In genomic region chr17:35438885-35439284, GRCm38 (mm10) we compare ENCODE assay signal across 8 mouse cellular contexts. TPM values are rescaled to one million over a fixed set of nuclear protein-coding genes. Genes with fewer than 3 reads are reported as not detected.
DNase-seq lines count a peak whose midpoint lies in the region; ATAC-seq and TF ChIP-seq lines count a peak whose summit lies in the region.
"Not testable (repeated sequence)": the region's sequence is repeated elsewhere in the genome, so short reads cannot be mapped to it uniquely, and the experiment has no call there.

TSS of gene H2-Q7 (plus strand) at chr17:35439155.

- H3K4me3 ChIP-seq in forebrain, embryonic 12.5 days (replicated peaks) = peak within 1 kb of the TSS; percentile 43
- H3K4me3 ChIP-seq in heart, embryonic 14.5 days (ENCODE audit: control insufficient read depth in 1 of 2, insufficient read depth in 1 of 2, low read depth in 1 of 2, low read length in 2 of 2) = peak within 1 kb of the TSS; percentile 40 to 43
- peak within 1 kb of the TSS; percentile 49 for H3K4me3 ChIP-seq in kidney, embryonic 16.5 days (ENCODE audit: low read length)
- peak within 1 kb of the TSS; percentile 45 for H3K4me3 ChIP-seq in limb, embryonic 14.5 days (replicated peaks; ENCODE audit: low read length)
- H3K4me3 ChIP-seq in midbrain, embryonic 14.5 days (replicated peaks; ENCODE audit: low read depth, low read length) = peak within 1 kb of the TSS; percentile 42
- peak within 1 kb of the TSS; percentile 87 for H3K4me3 ChIP-seq in small intestine, adult 2 months (ENCODE audit: low read depth, low read length)

- not testable (repeated sequence) for H3K27ac ChIP-seq in forebrain, embryonic 12.5 days; heart, embryonic 14.5 days (replicated peaks in 1 of 2; ENCODE audit: control insufficient read depth in 1 of 2, insufficient read depth in 1 of 2, low read depth in 2 of 2, low read length in 2 of 2); kidney, embryonic 16.5 days (ENCODE audit: low read length); limb, embryonic 14.5 days (replicated peaks; ENCODE audit: low read depth, low read length); midbrain, embryonic 14.5 days (replicated peaks; ENCODE audit: low read depth, low read length); small intestine, adult 2 months (ENCODE audit: insufficient read depth, low read depth, low read length)

- H3K9me3 ChIP-seq in forebrain, embryonic 12.5 days; heart, embryonic 14.5 days (ENCODE audit: control insufficient read depth, low read length); kidney, embryonic 16.5 days (ENCODE audit: low read length); limb, embryonic 14.5 days (ENCODE audit: control insufficient read depth, low read length); midbrain, embryonic 14.5 days (ENCODE audit: control insufficient read depth, low read length): not testable (repeated sequence)

- TF ChIP-seq CTCF in small intestine, adult 2 months (IDR thresholded peaks at IDR 0.05; ENCODE audit: extremely low read depth, insufficient read length, insufficient replicate concordance, low read depth, low read length) = not testable (repeated sequence)

- H3K36me3 ChIP-seq in forebrain, embryonic 12.5 days (replicated peaks); heart, embryonic 14.5 days (ENCODE audit: control insufficient read depth, insufficient read depth, low read length); kidney, embryonic 16.5 days (ENCODE audit: insufficient read depth, low read length); limb, embryonic 14.5 days (ENCODE audit: control insufficient read depth, insufficient read depth, low read length); midbrain, embryonic 14.5 days (ENCODE audit: control insufficient read depth, insufficient read depth, low read length); small intestine, adult 2 months (ENCODE audit: control insufficient read depth, insufficient read depth, low read length): not testable (repeated sequence)

- TF ChIP-seq POLR2A in limb, embryonic 14.5 days (IDR thresholded peaks at IDR 0.05; ENCODE audit: borderline replicate concordance, extremely low read depth, insufficient read depth, insufficient read length); small intestine, adult 2 months (IDR thresholded peaks at IDR 0.05; ENCODE audit: low read depth, low read length): not testable (repeated sequence)

- peak within 1 kb of the TSS; percentile 55 for H3K9ac ChIP-seq in forebrain, embryonic 12.5 days
- H3K9ac ChIP-seq in heart, embryonic 14.5 days (ENCODE audit: low read length) = peak within 1 kb of the TSS; percentile 53
- peak within 1 kb of the TSS; percentile 57 for H3K9ac ChIP-seq in kidney, embryonic 16.5 days (replicated peaks; ENCODE audit: low read length)
- H3K9ac ChIP-seq in limb, embryonic 14.5 days (ENCODE audit: low read depth, low read length, severe bottlenecking) = peak within 1 kb of the TSS; percentile 43
- peak within 1 kb of the TSS; percentile 41; the same call in 1 of the 2 replicates for H3K9ac ChIP-seq in midbrain, embryonic 14.5 days (replicated peaks; ENCODE audit: low read length)

- not testable (repeated sequence) for H3K4me1 ChIP-seq in forebrain, embryonic 12.5 days; heart, embryonic 14.5 days (ENCODE audit: control insufficient read depth in 2 of 2, insufficient read depth in 2 of 2, low read length in 2 of 2); kidney, embryonic 16.5 days (ENCODE audit: insufficient read depth, low read length); limb, embryonic 14.5 days (ENCODE audit: control insufficient read depth, insufficient read depth, low read length); midbrain, embryonic 14.5 days (ENCODE audit: control insufficient read depth, insufficient read depth, low read length); small intestine, adult 2 months (ENCODE audit: control insufficient read depth, insufficient read depth, insufficient read length, low read length)

- 3% methylated on average over 18 of the region's 18 CpGs for WGBS in forebrain, embryonic 12.5 days
- WGBS in heart, embryonic 14.5 days = 6% methylated on average over 18 of the region's 18 CpGs
- 4% methylated on average over 17 of the region's 18 CpGs for WGBS in kidney, embryonic 16.5 days
- WGBS in limb, embryonic 14.5 days = 4% methylated on average over 15 of the region's 18 CpGs
- 3% methylated on average over 18 of the region's 18 CpGs for WGBS in midbrain, embryonic 14.5 days
- WGBS in small intestine, adult 2 months = 3% methylated on average over 18 of the region's 18 CpGs

- peak within 1 kb of the TSS; percentile 81 for H3K4me2 ChIP-seq in forebrain, embryonic 12.5 days
- H3K4me2 ChIP-seq in heart, embryonic 14.5 days (ENCODE audit: low read length) = peak within 1 kb of the TSS; percentile 72
- H3K4me2 ChIP-seq in kidney, embryonic 16.5 days (replicated peaks; ENCODE audit: low read depth, low read length) = peak within 1 kb of the TSS; percentile 82
- H3K4me2 ChIP-seq in limb, embryonic 14.5 days (replicated peaks; ENCODE audit: low read depth, low read length, severe bottlenecking) = peak within 1 kb of the TSS; percentile 81
- H3K4me2 ChIP-seq in midbrain, embryonic 14.5 days (ENCODE audit: low read length) = peak within 1 kb of the TSS; percentile 70

- ATAC-seq in forebrain, embryonic 12.5 days (ENCODE audit: low FRiP score) = peak; percentile 92
- ATAC-seq in heart, embryonic 14.5 days (ENCODE audit: insufficient number of reproducible peaks, insufficient read depth, low FRiP score, low read depth) = peak; percentile 55; the same call in 1 of the 2 replicates
- peak; percentile 96 for ATAC-seq in kidney, embryonic 16.5 days (ENCODE audit: low FRiP score, low TSS enrichment)
- ATAC-seq in limb, embryonic 14.5 days (ENCODE audit: low FRiP score, low read depth) = peak; percentile 94
- ATAC-seq in midbrain, embryonic 14.5 days (ENCODE audit: low FRiP score, low TSS enrichment) = peak; percentile 86

- peak; percentile 84 for DNase-seq in 416B (ENCODE audit: low read depth)
- DNase-seq in brain, adult 2 months (ENCODE audit: low read depth, low spot score) = peak; percentile 73
- peak; percentile 87 for DNase-seq in limb, embryonic 14.5 days (ENCODE audit: low spot score)
- DNase-seq in midbrain, embryonic 14.5 days = peak; percentile 87

- H3K27me3 ChIP-seq in forebrain, embryonic 12.5 days = peaks cover 19% of the 10 kb centered on the region
- peaks cover 13% of the 10 kb centered on the region for H3K27me3 ChIP-seq in heart, embryonic 14.5 days (ENCODE audit: control insufficient read depth, insufficient read depth, low read length)
- not testable (repeated sequence) for H3K27me3 ChIP-seq in kidney, embryonic 16.5 days (ENCODE audit: insufficient read depth, low read length); limb, embryonic 14.5 days (ENCODE audit: control insufficient read depth, insufficient read depth, low read length); midbrain, embryonic 14.5 days (ENCODE audit: control insufficient read depth, insufficient read depth, low read length); small intestine, adult 2 months (ENCODE audit: control insufficient read depth, insufficient read depth, low read length)

RNA-seq across cellular contexts. Expression of gene H2-Q7, which starts in this region (rescaled TPM):
- 5.1 and 5.6 TPM in 2 replicates for polyA plus RNA-seq in forebrain, embryonic 12.5 days (2016; fragmentation: Nextera tagmentation; extraction: Ambion mirVana)
- polyA plus RNA-seq in heart, embryonic 14.5 days (2014; fragmentation: Nextera tagmentation; extraction: Ambion mirVana) = 0.47 and 0.89 TPM in 2 replicates
- polyA plus RNA-seq in kidney, embryonic 16.5 days (2015; fragmentation: Nextera tagmentation; extraction: Ambion mirVana) = 13.7 and 15.2 TPM in 2 replicates
- polyA plus RNA-seq in limb, embryonic 14.5 days (2012; rRNA removed) = 8.9 and 9.9 TPM in 2 replicates
- 3.1 and 4.2 TPM in 2 replicates for polyA plus RNA-seq in limb, embryonic 14.5 days (2014; fragmentation: Nextera tagmentation; extraction: Ambion mirVana)
- 2.5 and 2.8 TPM in 2 replicates for polyA plus RNA-seq in midbrain, embryonic 14.5 days (2014; fragmentation: Nextera tagmentation; extraction: Ambion mirVana)
- 74.1 and 186 TPM in 2 replicates for polyA plus RNA-seq in small intestine, adult 2 months (2012; rRNA removed)

Comparison
In these comparisons a context has a peak if more than half of its experiments do, and no peak if none do; other contexts are left out.
1. Peak in ATAC-seq, H3K4me3 ChIP-seq, H3K9ac ChIP-seq and H3K4me2 ChIP-seq in heart, embryonic 14.5 days; RNA of the gene not detected or under 1 TPM.